Mouse (Mus musculus): ENCODE measurements at regions not wholly inside any gene's neighbourhood (a gene's known extent, or its start where the extent isn't known, plus 50 kb on each side); places are given as distances from the start of the nearest gene placed in this dataset.
"Not testable (repeated sequence)": the region's sequence is repeated elsewhere in the genome, so short reads cannot be mapped to it uniquely, and the experiment has no call there.

DNA sequence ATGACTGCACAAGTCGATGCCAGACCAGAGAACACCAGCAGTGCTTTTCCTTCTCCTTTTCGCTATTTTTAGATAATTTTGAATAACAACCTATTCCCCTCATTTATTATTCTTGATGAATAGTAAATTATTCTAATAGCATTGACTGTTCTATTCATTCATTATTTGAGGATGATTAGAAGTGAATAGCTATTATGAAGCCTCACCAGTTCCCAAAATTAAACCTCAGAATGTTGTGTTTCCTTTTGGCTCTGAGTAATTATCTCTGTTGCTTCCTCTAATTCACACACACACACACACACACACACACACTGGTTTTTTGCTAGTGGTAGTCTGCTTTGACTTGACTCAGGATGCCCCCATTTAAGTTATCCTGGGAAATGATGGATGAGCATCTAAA, 540.7 kb downstream of the Cypt12 start:
- DNase-seq (ENCODE audit: low spot score in 2 of 2) = no peak

GRCm38 (mm10) chr3:18522562-18522961, 574.4 kb downstream of the Cypt12 start:
- no peak for DNase-seq (ENCODE audit: low spot score in 2 of 2)

- DNase-seq (ENCODE audit: low spot score in 2 of 2) = no peak
These were observed 575.8 kb downstream of the Cypt12 start for GRCm38 (mm10) chr3:18524011-18524410.

GRCm38 (mm10) chr3:18557201-18557600, 609.0 kb downstream of the Cypt12 start:
- DNase-seq (ENCODE audit: low spot score in 2 of 2) = no peak

DNA sequence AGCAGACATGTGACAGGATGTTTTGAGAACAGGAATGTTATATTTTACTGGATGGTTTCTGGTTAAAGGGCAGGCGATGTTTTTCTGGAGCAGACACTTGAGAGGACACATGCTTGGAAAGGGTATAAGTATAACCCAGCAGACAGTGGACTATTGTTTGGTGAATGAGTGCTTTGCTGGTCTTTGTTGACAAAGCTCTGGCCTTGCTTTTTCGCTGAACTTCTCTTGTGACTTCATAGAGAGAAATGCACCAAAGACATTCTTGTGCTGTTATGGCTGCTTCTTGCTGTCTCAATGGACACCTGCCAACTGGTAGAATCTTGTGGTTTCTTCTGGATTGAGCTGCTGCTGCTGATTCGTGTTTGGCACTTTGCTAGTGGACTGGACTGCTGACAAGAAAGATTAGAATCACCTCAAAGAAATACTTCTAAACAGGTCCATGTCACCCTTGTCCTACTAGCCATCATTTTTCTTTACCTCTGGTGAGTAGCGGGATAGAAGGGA, 612.1 kb downstream of the Cypt12 start:
- DNase-seq (ENCODE audit: low spot score in 2 of 2) = no peak

GRCm38 (mm10) chr3:18580911-18581626, 632.9 kb downstream of the Cypt12 start:
- DNase-seq (ENCODE audit: low spot score in 2 of 2) = not testable (repeated sequence)

DNA sequence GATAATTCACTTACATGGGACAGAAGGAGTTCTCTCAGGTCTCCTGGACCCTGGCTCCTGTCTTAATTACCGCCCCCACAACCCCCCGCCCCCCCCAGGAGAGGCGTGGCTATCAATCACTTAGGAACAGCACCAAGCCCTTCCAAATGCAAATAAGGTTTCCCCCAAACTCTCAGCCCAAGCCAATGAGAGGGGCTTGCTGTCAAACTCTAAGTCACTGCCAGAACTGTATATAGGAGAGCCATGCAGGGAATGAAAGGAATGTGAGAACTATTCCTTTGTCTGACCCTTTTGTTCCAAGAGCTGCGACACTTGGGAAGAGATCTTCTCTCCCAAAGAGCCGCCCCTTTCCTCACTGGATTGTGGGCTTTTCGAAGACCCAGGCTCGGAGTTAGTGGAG, 672.4 kb downstream of the Cypt12 start:
- no peak for DNase-seq (ENCODE audit: low spot score in 2 of 2)

- DNase-seq (ENCODE audit: low spot score in 2 of 2) = peak; percentile 18 to 34
These were observed 675.7 kb downstream of the Cypt12 start for GRCm38 (mm10) chr3:18623831-18624304.

- DNase-seq (ENCODE audit: low spot score in 2 of 2) = no peak
These were observed 676.4 kb downstream of the Cypt12 start for GRCm38 (mm10) chr3:18624381-18625145.

DNA sequence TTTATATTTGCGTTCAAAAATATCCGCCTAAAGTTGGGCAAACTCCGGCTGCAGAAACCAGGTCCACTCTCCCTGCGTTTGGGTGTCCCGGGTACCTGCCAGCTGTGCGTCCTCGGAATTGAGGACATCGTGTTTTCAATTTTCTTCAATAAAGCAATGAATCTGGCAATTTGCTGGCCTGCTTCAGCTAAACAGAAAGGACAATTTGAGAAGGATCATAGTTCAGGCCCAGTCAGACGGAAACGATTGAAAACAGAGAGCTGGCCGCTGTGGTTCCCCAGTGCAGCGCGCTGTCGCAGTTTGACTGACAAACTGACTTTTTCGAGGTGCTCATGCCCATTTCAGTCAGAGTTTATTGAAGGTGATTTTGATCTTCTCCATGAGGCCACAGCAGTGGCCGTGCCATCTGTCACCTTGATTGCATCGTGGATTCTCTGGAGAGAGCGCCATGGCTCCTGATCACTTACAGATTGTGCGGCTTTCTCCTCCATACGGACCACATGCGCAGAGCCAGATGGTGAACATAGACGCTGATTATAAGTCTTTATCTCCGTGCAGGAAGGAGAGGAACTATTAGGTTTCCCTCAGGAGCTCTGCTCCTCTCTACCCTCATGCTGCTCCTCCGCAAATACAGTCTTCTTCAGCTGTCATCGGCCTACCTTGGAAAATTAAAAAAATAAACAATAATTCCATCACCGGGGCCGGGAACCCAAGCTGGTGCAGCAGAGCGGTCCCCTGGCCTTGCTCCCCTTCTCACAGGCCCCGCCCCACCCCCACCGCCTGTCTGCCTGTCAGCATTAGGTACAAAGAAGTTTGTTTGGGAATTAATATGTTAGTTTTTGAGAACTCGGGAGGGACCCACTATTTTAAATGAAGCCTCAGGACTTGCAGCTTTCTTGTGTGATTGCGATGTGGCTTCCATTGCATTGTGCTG, 677.5 kb downstream of the Cypt12 start:
- peak in 1 of 2 experiments; percentile 17 for DNase-seq (ENCODE audit: low spot score in 2 of 2)

DNA sequence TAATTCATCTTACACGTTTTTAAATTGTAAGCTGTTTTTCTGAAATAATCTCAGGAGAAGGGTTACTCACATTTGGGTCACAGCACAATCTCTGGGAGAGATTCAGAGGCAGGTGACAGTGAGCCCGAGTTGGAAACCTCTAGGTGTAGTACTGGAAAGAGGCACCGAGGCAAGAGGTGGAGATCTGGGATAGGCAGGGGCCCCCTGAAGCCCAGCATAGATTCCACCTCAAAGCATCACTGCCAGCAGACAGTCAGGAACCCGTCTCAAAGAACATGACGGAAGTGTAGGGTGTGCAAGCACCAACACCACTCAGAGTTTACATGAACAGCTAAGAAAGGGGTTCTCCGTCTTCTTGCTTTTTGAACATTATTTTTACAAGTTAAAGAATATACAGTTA, 678.2 kb downstream of the Cypt12 start:
- DNase-seq (ENCODE audit: low spot score in 2 of 2) = no peak

DNA sequence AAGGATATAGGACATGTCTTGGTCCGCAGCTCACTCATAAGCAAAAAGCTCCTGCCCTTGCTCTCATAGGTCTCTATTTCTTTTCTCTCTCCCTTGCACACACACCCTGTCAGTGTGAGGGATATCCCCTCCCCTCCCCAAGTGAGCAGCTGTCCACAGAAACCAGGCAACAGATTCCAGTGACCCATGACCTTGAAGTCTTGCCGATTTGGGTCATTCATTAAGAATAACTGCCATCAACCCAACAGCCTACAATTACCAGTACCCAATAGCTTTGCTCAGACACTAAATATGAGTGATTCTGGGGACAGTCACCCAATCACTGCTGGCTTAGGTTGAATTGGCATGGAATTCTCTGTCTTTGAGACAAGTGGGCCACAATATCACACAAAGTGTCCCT, 678.6 kb downstream of the Cypt12 start:
- no peak for DNase-seq (ENCODE audit: low spot score in 2 of 2)

GRCm38 (mm10) chr3:18629233-18629632, 681.0 kb downstream of the Cypt12 start:
- no peak for DNase-seq (ENCODE audit: low spot score in 2 of 2)

GRCm38 (mm10) chr3:18631601-18632000, 683.4 kb downstream of the Cypt12 start:
- DNase-seq (ENCODE audit: low spot score in 2 of 2) = no peak

- no peak for DNase-seq (ENCODE audit: low spot score in 2 of 2)
These were observed 686.6 kb downstream of the Cypt12 start for GRCm38 (mm10) chr3:18634855-18635254.

DNA sequence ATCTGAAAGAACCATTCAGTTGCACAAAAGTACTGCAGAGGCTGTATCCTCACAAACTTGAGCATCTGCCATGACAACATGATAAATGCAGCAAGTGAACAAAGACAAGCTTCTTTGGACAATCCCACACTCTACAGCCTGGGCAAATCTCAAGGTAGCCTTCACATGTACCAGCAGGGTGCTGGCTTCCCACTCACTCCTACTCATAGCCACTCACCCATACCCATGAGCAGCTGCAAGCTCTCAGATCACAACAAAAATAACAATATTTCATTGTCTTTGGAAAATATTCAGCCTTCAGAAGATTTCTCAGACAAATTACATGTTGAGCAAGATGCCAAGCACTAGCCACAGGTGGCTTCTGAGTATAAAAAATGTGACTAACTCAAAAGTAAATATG, 689.3 kb downstream of the Cypt12 start:
- DNase-seq (ENCODE audit: low spot score in 2 of 2) = no peak

GRCm38 (mm10) chr3:18640286-18640685, 692.1 kb downstream of the Cypt12 start:
- DNase-seq (ENCODE audit: low spot score in 2 of 2) = no peak

DNA sequence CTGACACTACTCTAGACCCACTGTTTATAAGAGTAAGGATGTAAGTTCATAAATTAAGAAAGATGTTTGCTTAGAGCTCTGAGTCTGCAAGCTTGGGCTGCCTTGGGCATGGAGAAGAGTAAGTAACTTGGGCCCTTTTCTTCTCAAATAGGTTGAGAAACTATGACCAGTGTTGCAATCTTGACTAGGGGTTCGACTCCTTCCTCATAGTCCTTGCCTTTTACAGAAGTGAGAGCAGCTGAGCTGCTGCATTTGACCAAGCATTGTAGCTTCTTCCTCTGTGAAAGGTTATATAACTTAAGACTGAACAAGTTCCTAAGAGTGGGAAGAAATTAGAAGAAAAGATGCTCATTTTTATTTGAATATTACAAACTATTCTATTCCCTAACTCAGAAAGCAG, 693.5 kb downstream of the Cypt12 start:
- no peak for DNase-seq (ENCODE audit: low spot score in 2 of 2)

DNA sequence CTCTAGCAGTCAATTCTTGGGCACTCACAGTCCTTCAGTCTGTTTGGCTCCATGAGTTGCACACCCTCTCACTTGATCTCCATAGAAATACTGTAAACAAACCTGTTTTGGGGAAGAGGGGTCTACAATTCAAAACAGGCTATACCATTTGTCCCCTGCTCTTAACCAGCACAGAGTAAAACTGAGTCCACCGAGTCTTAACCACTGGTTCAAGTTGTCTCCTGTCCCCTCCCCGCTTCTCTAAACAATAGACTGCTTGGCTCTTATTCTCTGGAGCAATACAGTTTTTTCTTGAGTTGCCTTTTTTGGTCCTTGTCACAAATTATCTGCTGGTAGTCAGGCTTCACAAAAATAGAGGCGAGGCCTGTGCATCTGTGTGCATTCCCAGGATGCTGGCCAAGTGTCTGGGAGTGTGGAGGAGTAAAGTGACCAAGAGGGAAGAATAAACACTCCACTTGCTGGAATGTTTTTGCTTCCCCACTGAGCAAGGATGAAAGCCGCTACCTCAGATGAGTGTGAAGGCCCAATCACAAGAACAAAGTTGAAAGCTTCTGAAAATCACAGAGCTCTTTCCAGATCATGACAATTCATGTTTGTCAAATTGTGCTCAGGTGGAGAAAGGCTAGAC, 695.3 kb downstream of the Cypt12 start:
- no peak for DNase-seq (ENCODE audit: low spot score in 2 of 2)

DNA sequence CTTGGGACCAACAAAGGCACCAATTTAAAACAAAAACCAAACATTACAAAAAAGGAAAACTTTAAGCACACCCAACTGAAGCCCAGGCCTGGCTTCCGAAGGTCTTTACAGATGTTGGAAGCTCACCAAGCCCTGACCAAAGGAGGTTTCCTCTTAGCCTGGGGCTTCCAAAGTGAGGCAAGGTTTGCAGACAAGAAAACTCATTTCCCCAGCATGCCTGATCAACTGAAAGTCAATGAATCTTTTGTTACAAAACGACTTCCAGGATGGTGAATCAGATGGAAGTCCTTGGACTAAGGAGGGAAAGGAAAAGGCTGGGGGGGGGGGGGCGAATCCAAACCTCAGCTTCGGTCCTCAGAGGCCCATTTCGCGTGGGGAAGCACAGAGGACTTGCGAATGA, 697.3 kb downstream of the Cypt12 start:
- DNase-seq (ENCODE audit: low spot score in 2 of 2) = no peak

GRCm38 (mm10) chr3:18645927-18646326, 697.7 kb downstream of the Cypt12 start:
- DNase-seq (ENCODE audit: low spot score in 2 of 2) = no peak

All from adrenal gland, adult 18-20 months (tissue).